Mouse (Mus musculus) CH12.LX (cell line): ENCODE measurements around the gene Shank3. TPM values are rescaled to one million over a fixed set of nuclear protein-coding genes. Genes with fewer than 3 reads are reported as not detected.

Source experiments
- DNase-seq: peaks from one replicate; pipeline ENCODE4 v3.0.0-alpha.2; 2013; ENCODE audit errors: extremely low read depth
- H3K27ac ChIP-seq: 2 replicates; pipeline ENCODE4 v1.5.1; 2012; ENCODE audit warnings: low read depth, mild to moderate bottlenecking, control low read depth, moderate library complexity; ENCODE audit not compliant: insufficient read depth
- H3K27me3 ChIP-seq: replicated peaks from 2 replicates; pipeline ENCODE3; 2012; ENCODE audit warnings: inconsistent platforms
- H3K36me3 ChIP-seq, 2 experiments: replicated peaks in 1 of 2; 2 replicates each; pipeline versions ENCODE3 to v1.6.1; 2012; ENCODE audit warnings: inconsistent platforms in 1 of 2, low read length in 1 of 2, mild to moderate bottlenecking in 1 of 2, mixed read lengths in 1 of 2, moderate library complexity in 1 of 2; ENCODE audit not compliant: control insufficient read depth in 1 of 2, insufficient read depth in 1 of 2
- H3K4me1 ChIP-seq, 2 experiments: 2 replicates each; pipeline ENCODE4 v1.6.1; 2012; ENCODE audit warnings: inconsistent platforms in 1 of 2, moderate library complexity in 1 of 2; ENCODE audit not compliant: insufficient read depth in 2 of 2, control insufficient read depth in 1 of 2
- H3K4me2 ChIP-seq: 2 replicates; pipeline ENCODE4 v1.6.1; 2012; ENCODE audit warnings: low read depth, mild to moderate bottlenecking, control low read depth; ENCODE audit not compliant: poor library complexity, insufficient read depth, severe bottlenecking
- H3K4me3 ChIP-seq, 3 experiments: fragments of 150-350 bp in 1 of 3; sonication (generic) in 1 of 3; replicated peaks in 1 of 3; 2 replicates each; pipeline versions ENCODE3 to v1.5.1; 2011 to 2012; ENCODE audit warnings: low read depth in 2 of 3, low read length in 2 of 3, mild to moderate bottlenecking in 2 of 3, moderate library complexity in 2 of 3, control low read depth in 1 of 3, improper control_type of control experiment in 1 of 3, inconsistent platforms in 1 of 3, mixed read lengths in 1 of 3; ENCODE audit not compliant: poor library complexity in 1 of 3
- H3K79me2 ChIP-seq: replicated peaks from 2 replicates; pipeline ENCODE4 v1.6.1; 2012; ENCODE audit warnings: mild to moderate bottlenecking, moderate library complexity; ENCODE audit not compliant: control insufficient read depth, poor library complexity, insufficient read depth, severe bottlenecking; ENCODE audit errors: extremely low read depth
- H3K9ac ChIP-seq: 2 replicates; pipeline ENCODE4 v1.6.1; 2012; ENCODE audit warnings: low read depth, mild to moderate bottlenecking, control low read depth, moderate library complexity; ENCODE audit not compliant: insufficient read depth
- H3K9me3 ChIP-seq: replicated peaks from 2 replicates; pipeline ENCODE3; 2012; ENCODE audit warnings: low read length, inconsistent platforms, mixed read lengths
- BHLHE40 ChIP-seq: IDR thresholded peaks from 2 replicates; pipeline ENCODE4 v1.6.1; 2011; ENCODE audit warnings: mild to moderate bottlenecking, low read depth, low read length, improper control_type of control experiment
- CHD1 ChIP-seq: IDR thresholded peaks from 2 replicates; pipeline ENCODE4 v1.6.1; 2012; ENCODE audit warnings: low read depth, low read length, improper control_type of control experiment, inconsistent platforms
- CHD2 ChIP-seq: IDR thresholded peaks from 2 replicates; pipeline ENCODE4 v1.6.1; 2011; ENCODE audit warnings: low read length, improper control_type of control experiment
- CTCF ChIP-seq, 2 experiments: IDR thresholded peaks in 1 of 2; conservative IDR thresholded peaks in 1 of 2; 2 replicates each; pipeline ENCODE4 v1.5.1; 2011 to 2012; ENCODE audit warnings: low read depth in 2 of 2, low read length in 2 of 2, improper control_type of control experiment in 1 of 2, inconsistent platforms in 1 of 2, mild to moderate bottlenecking in 1 of 2, moderate library complexity in 1 of 2
- ELF1 ChIP-seq: IDR thresholded peaks from 2 replicates; pipeline ENCODE4 v1.6.1; 2014; ENCODE audit warnings: low read depth, mild to moderate bottlenecking, inconsistent platforms, low read length, improper control_type of control experiment
- GABPA ChIP-seq: IDR thresholded peaks from 2 replicates; pipeline ENCODE4 v1.6.1; 2012; ENCODE audit warnings: low read depth, low read length, improper control_type of control experiment, inconsistent platforms; ENCODE audit not compliant: insufficient replicate concordance
- JUND ChIP-seq: conservative IDR thresholded peaks from 2 replicates; pipeline ENCODE4 v1.6.1; 2011; ENCODE audit warnings: low read depth, low read length, improper control_type of control experiment
- NELFE ChIP-seq: IDR thresholded peaks from 2 replicates; pipeline ENCODE4 v1.6.1; 2011; ENCODE audit warnings: low read depth, low read length, improper control_type of control experiment
- PAX5 ChIP-seq: IDR thresholded peaks from 2 replicates; pipeline ENCODE4 v1.6.1; 2012; ENCODE audit warnings: low read length, inconsistent platforms, mixed read lengths
- POLR2AphosphoS2 ChIP-seq: IDR thresholded peaks from 2 replicates; pipeline ENCODE4 v1.6.1; 2011; ENCODE audit warnings: low read depth, low read length, improper control_type of control experiment
- TCF12 ChIP-seq: IDR thresholded peaks from 2 replicates; pipeline ENCODE4 v1.6.1; 2014; ENCODE audit warnings: low read depth, mild to moderate bottlenecking, inconsistent platforms, low read length, improper control_type of control experiment
- UBTF ChIP-seq: IDR thresholded peaks from 2 replicates; pipeline ENCODE4 v1.6.1; 2012; ENCODE audit warnings: low read depth, mild to moderate bottlenecking, inconsistent platforms, low read length, improper control_type of control experiment, moderate library complexity
- USF1 ChIP-seq: IDR thresholded peaks from 2 replicates; pipeline ENCODE4 v1.6.1; 2014; ENCODE audit warnings: low read depth, mild to moderate bottlenecking, inconsistent platforms, low read length, improper control_type of control experiment
- ZKSCAN1 ChIP-seq: IDR thresholded peaks from 2 replicates; pipeline ENCODE4 v1.6.1; 2012; ENCODE audit warnings: low read depth, inconsistent platforms, low read length, improper control_type of control experiment, borderline replicate concordance
- ZMIZ1 ChIP-seq: IDR thresholded peaks from 2 replicates; pipeline ENCODE4 v1.6.1; 2012; ENCODE audit warnings: low read depth, mild to moderate bottlenecking, inconsistent platforms, low read length, improper control_type of control experiment
- dilution Hi-C: fragments of 300-500 bp; cut with MboI; formaldehyde crosslinking; loops from 2 replicates; pipeline ENCODE4 v1.14.3; 2020; ENCODE audit warnings: low sequenced_read_pairs; ENCODE audit not compliant: extremely low pct_unique_long_range_greater_than_20kb, extremely low pct_ligation_motif_present
- in situ Hi-C: fragments of 300-500 bp; cut with MboI; formaldehyde crosslinking; loops from 3 replicates; pipeline ENCODE4 v1.14.3; 2019; ENCODE audit warnings: low sequenced_read_pairs, low pct_ligation_motif_present, low pct_unique_long_range_greater_than_20kb, mixed read lengths
- polyA plus RNA-seq: library from polyadenylated mRNA; unstranded; fragments of >175 nt; gene quantifications from 2 replicates; pipeline ENCODE4 v1.2.1, GENCODE M21; 2012; ENCODE audit warnings: low read depth; ENCODE audit not compliant: insufficient read length
- total RNA-seq, 2 experiments: library from RNA; depleted of rRNA; stranded (reverse); fragments of 300-350 nt in 1 of 2; fragments of >200 nt in 1 of 2; gene quantifications; 2 replicates each; pipeline ENCODE4 v1.2.3; 2012 to 2014

Shank3 gene
- total and polyA plus RNA-seq, 3 experiments, result not detected

- no peak for TF ChIP-seq CHD2
- TF ChIP-seq UBTF, result no peak
- TF ChIP-seq POLR2AphosphoS2, result no peak
- no peak for TF ChIP-seq ZMIZ1
- no peak for TF ChIP-seq CHD1
- TF ChIP-seq CTCF (conservative IDR thresholded peaks at IDR 0.05 in 1 of 2, IDR thresholded peaks at IDR 0.05 in 1 of 2; ENCODE audit: low read depth in 2 of 2, low read length in 2 of 2), result no peak
- no peak for TF ChIP-seq BHLHE40
- no peak for TF ChIP-seq TCF12
- TF ChIP-seq ZKSCAN1, result no peak
- no peak for TF ChIP-seq NELFE
- TF ChIP-seq GABPA, result no peak
- no peak for TF ChIP-seq ELF1
- no peak for TF ChIP-seq USF1
- peaks cover 0 to 6% of the 10 kb centered on the region in 2 experiments; a peak in 2 of 4 replicates for H3K4me1 ChIP-seq
- H3K4me3 ChIP-seq, result no peak overlapping the region
- in situ Hi-C loops (no loop called here), dilution Hi-C loops (no loop called here)
- peaks cover 30% of the 10 kb centered on the region for H3K27me3 ChIP-seq
- no peaks in the 10 kb centered on the region for H3K36me3 ChIP-seq
- H3K27ac ChIP-seq, result no peak overlapping the region
- peaks cover 3% of the 10 kb centered on the region for H3K9me3 ChIP-seq
- DNase-seq, result no peak
- H3K4me2 ChIP-seq, result no peak overlapping the region
- no peak overlapping the region for H3K9ac ChIP-seq
- no peaks in the 10 kb centered on the region for H3K79me2 ChIP-seq
These were observed 23.9 kb downstream of the Shank3 start for GRCm38 (mm10) chr15:89523283-89523832.

- no peaks in the 10 kb centered on the region for H3K36me3 ChIP-seq
- dilution Hi-C loops (no loop called here), in situ Hi-C loops (no loop called here)
- no peak overlapping the region for H3K4me3 ChIP-seq
- no peak overlapping the region for H3K4me2 ChIP-seq
- peaks cover 3% of the 10 kb centered on the region for H3K9me3 ChIP-seq
- H3K27ac ChIP-seq, result no peak overlapping the region
- H3K27me3 ChIP-seq, result peaks cover 30% of the 10 kb centered on the region
- peaks cover 0 to 6% of the 10 kb centered on the region in 2 experiments; a peak in 2 of 4 replicates for H3K4me1 ChIP-seq
- H3K9ac ChIP-seq, result no peak overlapping the region
- TF ChIP-seq JUND, result no peak
- TF ChIP-seq PAX5, result no peak
- H3K79me2 ChIP-seq, result no peaks in the 10 kb centered on the region
- DNase-seq, result no peak
These were observed 24.7 kb downstream of the Shank3 start for GRCm38 (mm10) chr15:89524001-89524571.
